Mouse (Mus musculus) limb, embryonic 14.5 days (tissue): ENCODE results near the gene Slc22a20. TPM values are rescaled to one million over a fixed set of nuclear protein-coding genes. Genes with fewer than 3 reads are reported as not detected.
A peak's percentile ranks its signal among the peaks of the same experiment; 100 is the strongest.

Experiments
- ATAC-seq: fragments of 200-750 bp; cut with Nextera tagmentation; 2 replicates; pipeline ENCODE4 v1.8.0; 2017; ENCODE audit warnings: low read depth, moderate number of reproducible peaks, moderate TSS enrichment; ENCODE audit not compliant: low FRiP score
- DNase-seq: peaks from one replicate; pipeline ENCODE4 v3.0.0-alpha.2; 2015; ENCODE audit warnings: low spot score
- H3K27ac ChIP-seq: fragments of 300-500 bp; sonication (generic); replicated peaks from 2 replicates; pipeline ENCODE4 v1.5.1; 2014; ENCODE audit warnings: low read depth, mild to moderate bottlenecking, low read length, moderate library complexity, mixed read lengths
- H3K27me3 ChIP-seq: fragments of 300-500 bp; sonication (generic); 2 replicates; pipeline ENCODE4 v1.6.1; 2014; ENCODE audit warnings: low read length, mixed read lengths; ENCODE audit not compliant: control insufficient read depth, insufficient read depth
- H3K36me3 ChIP-seq: fragments of 300-500 bp; sonication (generic); 2 replicates; pipeline ENCODE4 v1.6.1; 2014; ENCODE audit warnings: mild to moderate bottlenecking, low read length, moderate library complexity, mixed read lengths; ENCODE audit not compliant: control insufficient read depth, insufficient read depth
- H3K4me1 ChIP-seq: fragments of 300-500 bp; sonication (generic); 2 replicates; pipeline ENCODE4 v1.6.1; 2014; ENCODE audit warnings: antibody characterized with exemption, low read length, mixed read lengths; ENCODE audit not compliant: control insufficient read depth, insufficient read depth
- H3K4me2 ChIP-seq: fragments of 300-500 bp; sonication (generic); replicated peaks from 2 replicates; pipeline ENCODE4 v1.6.1; 2014; ENCODE audit warnings: low read depth, mild to moderate bottlenecking, low read length, moderate library complexity; ENCODE audit not compliant: severe bottlenecking
- H3K4me3 ChIP-seq: fragments of 300-500 bp; sonication (generic); replicated peaks from 2 replicates; pipeline ENCODE4 v1.5.1; 2014; ENCODE audit warnings: low read length
- H3K9ac ChIP-seq: fragments of 300-500 bp; sonication (generic); 2 replicates; pipeline ENCODE4 v1.6.1; 2014; ENCODE audit warnings: mild to moderate bottlenecking, low read depth, low read length, moderate library complexity; ENCODE audit not compliant: severe bottlenecking
- H3K9me3 ChIP-seq: fragments of 300-500 bp; sonication (generic); 2 replicates; pipeline ENCODE4 v1.6.1; 2016; ENCODE audit warnings: low read length; ENCODE audit not compliant: control insufficient read depth
- POLR2A ChIP-seq: fragments of 200-500 bp; IDR thresholded peaks from 2 replicates; pipeline ENCODE4 v1.8.0; 2012; ENCODE audit warnings: inconsistent platforms, mild to moderate bottlenecking, moderate library complexity, borderline replicate concordance; ENCODE audit not compliant: insufficient read depth, insufficient read length; ENCODE audit errors: extremely low read depth
- WGBS: fragments of 180-500 bp; shearing (Covaris S2); extraction: QIAGEN DNeasy Blood & Tissue Kit; methylation state at CpG from one replicate; pipeline ENCODE4 v1.1.7; 2014; 5-methylcytosine and 5-hydroxymethylcytosine counted together
- polyA plus RNA-seq, 2 experiments: library from polyadenylated mRNA; depleted of rRNA in 1 of 2; stranded (reverse) in 1 of 2; unstranded in 1 of 2; fragments of >200 nt; fragmentation: Nextera tagmentation in 1 of 2; extraction: Ambion mirVana in 1 of 2; gene quantifications; 2 replicates each; pipeline versions ENCODE4 v1.2.1 to v1.2.3; 2012 to 2014

The Slc22a20 gene
- polyA plus RNA-seq, 2 experiments, result not detected

- no peak overlapping the region for H3K4me2 ChIP-seq
- H3K27me3 ChIP-seq, result no peaks in the 10 kb centered on the region
- ATAC-seq (no peak), DNase-seq (no peak)
- peaks cover 6% of the 10 kb centered on the region for H3K4me1 ChIP-seq
- no peak overlapping the region for H3K9ac ChIP-seq
- 83% methylated on average over 12 of the region's 12 CpGs for WGBS
- H3K27ac ChIP-seq, result no peak overlapping the region
- no peak overlapping the region for H3K4me3 ChIP-seq
- no peak for TF ChIP-seq POLR2A
- no peaks in the 10 kb centered on the region for H3K9me3 ChIP-seq
- H3K36me3 ChIP-seq, result no peaks in the 10 kb centered on the region; the same call in 1 of the 2 replicates
These were observed 4.1 kb upstream of the Slc22a20 start for GRCm38 (mm10) chr19:5990033-5990432.

- Histone ChIP-seq H3K9me3 (no peaks in the 10 kb centered on the region), H3K27me3 (no peaks in the 10 kb centered on the region), H3K9ac (no peak overlapping the region), H3K36me3 (no peaks in the 10 kb centered on the region; the same call in 1 of the 2 replicates), H3K4me1 (peaks cover 6% of the 10 kb centered on the region), H3K27ac (no peak overlapping the region; the same call in 1 of the 2 replicates), H3K4me2 (no peak overlapping the region), H3K4me3 (no peak overlapping the region)
- ATAC-seq, result no peak
- TF ChIP-seq POLR2A, result no peak
- WGBS, result 67% methylated on average over 6 of the region's 6 CpGs
- no peak for DNase-seq
These were observed 3.6 kb upstream of the Slc22a20 start for GRCm38 (mm10) chr19:5989585-5989984.

- H3K4me3 ChIP-seq, result no peak overlapping the region
- ATAC-seq, result no peak
- no peaks in the 10 kb centered on the region for H3K9me3 ChIP-seq
- H3K27me3 ChIP-seq, result no peaks in the 10 kb centered on the region
- H3K27ac ChIP-seq, result peak overlapping the region; percentile 52; the same call in 1 of the 2 replicates
- WGBS, result 9% methylated on average over 10 of the region's 13 CpGs
- H3K36me3 ChIP-seq, result no peaks in the 10 kb centered on the region; the same call in 1 of the 2 replicates
- H3K4me2 ChIP-seq, result peak overlapping the region; percentile 31
- DNase-seq, result peak; percentile 26
- peaks cover 6% of the 10 kb centered on the region for H3K4me1 ChIP-seq
- H3K9ac ChIP-seq, result peak overlapping the region; percentile 28; the same call in 1 of the 2 replicates
- TF ChIP-seq POLR2A, result 0 out of 2 replicates have a peak, but pooled peaks have one; percentile 18
These were observed 3.0 kb upstream of the Slc22a20 start for GRCm38 (mm10) chr19:5988815-5989452.

- Histone ChIP-seq H3K36me3 (no peaks in the 10 kb centered on the region), H3K4me2 (no peak overlapping the region), H3K4me1 (peaks cover 6% of the 10 kb centered on the region), H3K4me3 (no peak overlapping the region), H3K9me3 (no peaks in the 10 kb centered on the region), H3K27me3 (no peaks in the 10 kb centered on the region), H3K27ac (0 out of 2 replicates have a peak overlapping the region, but pooled peaks have one; percentile 13), H3K9ac (peak overlapping the region; percentile 28; the same call in 1 of the 2 replicates)
- DNase-seq (no peak), ATAC-seq (no peak)
- WGBS, result 53% methylated on average over 5 of the region's 5 CpGs
- TF ChIP-seq POLR2A, result no peak
These were observed 2.3 kb upstream of the Slc22a20 start for GRCm38 (mm10) chr19:5988027-5988814.

GRCm38 (mm10) chr19:5980477-5980876 lies 5.5 kb downstream of the Slc22a20 start:
- H3K4me2 ChIP-seq, result no peak overlapping the region
- no peak overlapping the region for H3K27ac ChIP-seq
- H3K9me3 ChIP-seq, result no peaks in the 10 kb centered on the region
- 80% methylated on average over 9 of the region's 9 CpGs for WGBS
- H3K9ac ChIP-seq, result no peak overlapping the region
- H3K27me3 ChIP-seq, result no peaks in the 10 kb centered on the region
- H3K36me3 ChIP-seq, result no peaks in the 10 kb centered on the region
- TF ChIP-seq POLR2A, result no peak
- no peak for ATAC-seq
- no peak overlapping the region for H3K4me3 ChIP-seq
- no peak for DNase-seq
- H3K4me1 ChIP-seq, result no peaks in the 10 kb centered on the region
